Mouse (Mus musculus) midbrain, embryonic 16.5 days (tissue): ENCODE measurements at regions not wholly inside any gene's neighbourhood (a gene's known extent, or its start where the extent isn't known, plus 50 kb on each side); places are given as distances from the start of the nearest gene placed in this dataset.

Experiments used
- ATAC-seq: fragments of 200-750 bp; cut with Nextera tagmentation; 2 replicates; pipeline ENCODE4 v1.8.0; 2017; ENCODE audit warnings: moderate TSS enrichment
- H3K27ac ChIP-seq: fragments of 300-500 bp; sonication (generic); 2 replicates; pipeline ENCODE4 v1.5.1; 2014; ENCODE audit warnings: mild to moderate bottlenecking, low read length, mixed read lengths
- H3K27me3 ChIP-seq: fragments of 300-500 bp; sonication (generic); 2 replicates; pipeline ENCODE4 v1.6.1; 2014; ENCODE audit warnings: low read depth, low read length, mixed read lengths; ENCODE audit not compliant: control insufficient read depth, insufficient read depth
- H3K36me3 ChIP-seq: fragments of 300-500 bp; sonication (generic); 2 replicates; pipeline ENCODE4 v1.6.1; 2014; ENCODE audit warnings: mild to moderate bottlenecking, low read length, moderate library complexity, mixed read lengths; ENCODE audit not compliant: control insufficient read depth, insufficient read depth
- H3K4me1 ChIP-seq: fragments of 300-500 bp; sonication (generic); 2 replicates; pipeline ENCODE4 v1.6.1; 2014; ENCODE audit warnings: mild to moderate bottlenecking, low read length, mixed read lengths; ENCODE audit not compliant: control insufficient read depth, insufficient read depth
- H3K4me2 ChIP-seq: fragments of 300-500 bp; sonication (generic); 2 replicates; pipeline ENCODE4 v1.6.1; 2014; ENCODE audit warnings: mild to moderate bottlenecking, low read length, mixed read lengths
- H3K4me3 ChIP-seq: fragments of 300-500 bp; sonication (generic); 2 replicates; pipeline ENCODE4 v1.5.1; 2014; ENCODE audit warnings: low read depth, mild to moderate bottlenecking, low read length, moderate library complexity, mixed read lengths
- H3K9ac ChIP-seq: fragments of 300-500 bp; sonication (generic); 2 replicates; pipeline ENCODE4 v1.6.1; 2014; ENCODE audit warnings: low read depth, low read length, mixed read lengths
- H3K9me3 ChIP-seq: fragments of 300-500 bp; sonication (generic); replicated peaks from 2 replicates; pipeline ENCODE4 v1.6.1; 2014; ENCODE audit warnings: mild to moderate bottlenecking, low read length, mixed read lengths; ENCODE audit not compliant: control insufficient read depth, poor library complexity, severe bottlenecking
- WGBS: fragments of 180-500 bp; shearing (Covaris S2); extraction: QIAGEN DNeasy Blood & Tissue Kit; methylation state at CpG from one replicate; pipeline ENCODE4 v1.1.7; 2014; 5-methylcytosine and 5-hydroxymethylcytosine counted together

DNA sequence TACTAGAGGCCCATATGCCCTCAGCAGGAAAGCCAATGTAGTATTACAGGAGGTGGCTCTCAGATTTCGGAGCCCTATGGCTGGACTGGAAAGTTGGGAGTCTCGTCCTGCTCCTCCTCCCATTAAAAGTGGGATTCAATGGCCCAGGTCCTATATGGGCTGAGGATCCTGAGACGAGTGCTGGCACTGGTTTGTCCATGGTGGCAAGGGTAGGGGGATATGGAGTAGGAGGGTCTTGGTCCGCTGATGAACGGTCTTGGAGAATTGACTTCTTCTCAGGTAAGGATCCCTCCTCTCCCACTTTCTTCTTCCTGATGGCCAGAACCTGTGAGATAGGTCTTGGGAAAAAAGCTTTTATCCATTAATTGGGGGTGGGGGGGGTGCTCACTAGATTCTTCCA is 522.2 kb upstream of the Slc5a7 start:
- Histone ChIP-seq H3K9me3 (no peaks in the 10 kb centered on the region), H3K4me3 (no peak overlapping the region), H3K9ac (no peak overlapping the region), H3K27me3 (no peaks in the 10 kb centered on the region), H3K27ac (no peak overlapping the region), H3K4me2 (no peak overlapping the region), H3K36me3 (no peaks in the 10 kb centered on the region), H3K4me1 (no peaks in the 10 kb centered on the region)
- no peak for ATAC-seq
- 90% methylated on average over 5 of the region's 5 CpGs for WGBS

GRCm38 (mm10) chr17:54853631-54854030 is 554.8 kb upstream of the Slc5a7 start:
- no peak overlapping the region for H3K4me3 ChIP-seq
- no peaks in the 10 kb centered on the region for H3K36me3 ChIP-seq
- H3K27ac ChIP-seq: no peak overlapping the region
- H3K9ac ChIP-seq: no peak overlapping the region
- no peak overlapping the region for H3K4me2 ChIP-seq
- no peaks in the 10 kb centered on the region for H3K27me3 ChIP-seq
- 75% methylated on average over 1 of the region's 1 CpGs for WGBS
- no peak for ATAC-seq
- no peaks in the 10 kb centered on the region for H3K9me3 ChIP-seq
- H3K4me1 ChIP-seq: no peaks in the 10 kb centered on the region

- Histone ChIP-seq H3K36me3 (no peaks in the 10 kb centered on the region), H3K27me3 (no peaks in the 10 kb centered on the region), H3K9ac (no peak overlapping the region), H3K4me2 (no peak overlapping the region), H3K27ac (no peak overlapping the region), H3K9me3 (no peaks in the 10 kb centered on the region), H3K4me3 (no peak overlapping the region), H3K4me1 (no peaks in the 10 kb centered on the region)
- 62% methylated on average over 4 of the region's 4 CpGs for WGBS
- ATAC-seq: no peak; the same call in 1 of the 2 replicates
Measured at GRCm38 (mm10) chr17:54896198-54896597, 549.0 kb upstream of the St6gal2 start.

DNA sequence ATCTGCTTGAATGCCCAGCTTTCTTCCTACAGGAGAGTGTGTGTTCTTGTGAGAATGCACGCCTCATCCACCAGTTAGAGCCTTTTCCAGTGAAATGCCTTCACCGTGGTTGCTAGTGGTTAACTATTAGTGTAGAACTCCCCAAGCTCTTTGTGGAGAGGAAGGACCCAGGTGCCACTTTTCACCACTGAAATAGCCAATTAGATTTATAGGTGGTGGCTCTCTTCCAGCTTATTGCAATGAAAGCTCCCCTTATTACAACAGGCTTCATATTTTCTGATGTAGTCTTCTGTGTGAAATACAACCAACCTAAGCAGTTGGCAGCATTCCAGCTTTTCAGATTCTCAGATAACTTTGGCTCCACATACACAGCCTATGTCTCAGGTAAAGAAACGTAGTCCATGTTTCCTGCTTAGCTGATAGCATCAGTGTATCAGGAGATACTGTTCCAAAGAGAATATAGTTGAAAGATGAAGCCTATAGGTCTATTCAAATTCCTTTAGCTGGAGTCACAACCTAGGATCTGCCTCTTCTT is 515.9 kb upstream of the St6gal2 start:
- Histone ChIP-seq H3K4me1 (no peaks in the 10 kb centered on the region), H3K4me3 (no peak overlapping the region), H3K36me3 (no peaks in the 10 kb centered on the region), H3K27me3 (no peaks in the 10 kb centered on the region), H3K4me2 (no peak overlapping the region), H3K9ac (no peak overlapping the region), H3K27ac (no peak overlapping the region), H3K9me3 (no peaks in the 10 kb centered on the region)
- WGBS: 71% methylated on average over 3 of the region's 3 CpGs
- ATAC-seq: no peak

GRCm38 (mm10) chr17:54943380-54944047 is 501.7 kb upstream of the St6gal2 start:
- Histone ChIP-seq H3K9me3 (no peaks in the 10 kb centered on the region), H3K4me1 (no peaks in the 10 kb centered on the region), H3K27ac (no peak overlapping the region), H3K36me3 (no peaks in the 10 kb centered on the region), H3K4me2 (no peak overlapping the region), H3K9ac (no peak overlapping the region), H3K27me3 (no peaks in the 10 kb centered on the region), H3K4me3 (no peak overlapping the region)
- 42% methylated on average over 3 of the region's 3 CpGs for WGBS
- ATAC-seq: no peak

GRCm38 (mm10) chr17:54944288-54944931 is 500.8 kb upstream of the St6gal2 start:
- no peak overlapping the region for H3K9ac ChIP-seq
- no peak overlapping the region for H3K4me2 ChIP-seq
- no peaks in the 10 kb centered on the region for H3K9me3 ChIP-seq
- H3K4me3 ChIP-seq: no peak overlapping the region
- WGBS: 71% methylated on average over 6 of the region's 6 CpGs
- H3K36me3 ChIP-seq: no peaks in the 10 kb centered on the region
- ATAC-seq: peak; percentile 90
- H3K4me1 ChIP-seq: no peaks in the 10 kb centered on the region
- no peak overlapping the region for H3K27ac ChIP-seq
- no peaks in the 10 kb centered on the region for H3K27me3 ChIP-seq
